Mouse (Mus musculus): Measurements from ENCODE around the gene Hormad1.

DNA sequence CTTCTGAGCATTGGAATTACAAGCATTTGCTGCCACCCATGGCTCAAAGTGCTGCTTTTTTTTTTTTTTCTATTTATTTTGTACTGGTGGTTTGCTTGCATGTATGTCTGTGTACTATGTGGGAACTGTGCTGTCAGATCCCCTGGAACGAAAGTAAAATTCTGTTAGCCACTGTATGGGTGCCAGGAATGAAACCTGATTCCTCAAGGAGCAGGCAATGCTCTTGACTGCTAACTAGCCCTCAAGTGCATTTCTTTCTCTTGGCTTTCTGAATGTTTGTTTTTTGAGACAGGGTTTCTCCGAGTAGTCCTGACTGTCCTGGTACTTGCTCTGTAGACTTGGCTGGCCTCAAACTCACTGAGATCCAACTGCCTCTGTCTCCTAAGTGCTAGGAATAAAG lies 2.3 kb downstream of the Hormad1 start:
- no peak for TF ChIP-seq POLR2A (IDR thresholded peaks at IDR 0.05; ENCODE audit: insufficient read length, low read depth)
- no peak for TF ChIP-seq MAX (IDR thresholded peaks at IDR 0.05; ENCODE audit: low read depth)
- no peak for TF ChIP-seq POLR2AphosphoS2 (IDR thresholded peaks at IDR 0.05; ENCODE audit: insufficient read length, low read depth)
- TF ChIP-seq CEBPB (IDR thresholded peaks at IDR 0.05; ENCODE audit: insufficient read depth, poor library complexity, severe bottlenecking), result no peak
- no peak for TF ChIP-seq TCF12 (IDR thresholded peaks at IDR 0.05; ENCODE audit: insufficient read depth, poor library complexity, severe bottlenecking)
- TF ChIP-seq TCF3 (IDR thresholded peaks at IDR 0.05; ENCODE audit: insufficient read length, low read depth), result no peak
- TF ChIP-seq REST (IDR thresholded peaks at IDR 0.05; ENCODE audit: insufficient read depth, insufficient read length), result no peak
- TF ChIP-seq USF1 (IDR thresholded peaks at IDR 0.05; ENCODE audit: low read depth), result no peak
- TF ChIP-seq E2F4 (IDR thresholded peaks at IDR 0.05; ENCODE audit: insufficient read depth), result no peak
- TF ChIP-seq MYOD1 (IDR thresholded peaks at IDR 0.05; ENCODE audit: control insufficient read depth in 1 of 3, insufficient read length in 2 of 3, low read depth in 2 of 3), result no peak

All from myocyte (in vitro differentiated cells).